Comparison of ENCODE assay signal across 23 mouse cellular contexts in the genomic region with DNA sequence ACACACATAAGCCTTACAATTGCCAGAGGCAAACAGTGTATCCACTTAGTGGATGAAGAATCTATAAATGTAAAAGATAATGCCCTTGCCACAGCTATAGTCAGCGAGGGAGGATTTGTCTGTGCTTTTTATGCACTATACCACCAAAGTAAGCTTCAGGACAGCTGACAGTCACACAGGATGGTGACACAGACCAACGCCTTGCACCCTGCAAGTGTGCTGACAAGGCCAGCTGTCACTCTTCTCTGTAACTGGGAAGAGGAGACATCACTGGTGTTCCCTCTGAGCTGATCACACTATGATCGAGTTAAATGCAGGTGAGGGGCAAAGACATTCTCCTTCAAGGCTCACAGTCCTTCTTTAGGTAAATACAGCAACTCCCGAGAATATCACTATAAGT.
"Had no signal": no experiment of that assay in that cellular context is flagged by ENCODE, and none has a peak within 500 bp of the region (broad histone marks: within the 10 kb centered on the region; RNA-seq: fewer than 3 reads in every experiment).

No protein-coding gene starts in this region.

- ATAC-seq: intestine, embryonic 16.5 days; liver, embryonic 12.5 days had no signal

- H3K9me3 ChIP-seq: heart, embryonic 10.5 days; heart, embryonic 12.5 days; heart, embryonic 15.5 days; hindbrain, embryonic 15.5 days; kidney, embryonic 15.5 days; limb, embryonic 13.5 days; limb, embryonic 15.5 days; liver, embryonic 12.5 days had no signal

- H3K27ac ChIP-seq: heart, embryonic 10.5 days; heart, embryonic 15.5 days; hindbrain, embryonic 15.5 days; kidney, embryonic 15.5 days; kidney, postnatal 0 days; limb, embryonic 13.5 days; limb, embryonic 15.5 days; liver, embryonic 12.5 days; liver, embryonic 14.5 days had no signal

- H3K4me2 ChIP-seq: heart, embryonic 12.5 days; heart, embryonic 15.5 days; hindbrain, embryonic 15.5 days; kidney, embryonic 15.5 days; limb, embryonic 13.5 days; limb, embryonic 15.5 days; liver, embryonic 12.5 days had no signal

- DNase-seq: gastrocnemius, postnatal 14 days; gastrocnemius, postnatal 36 days; heart, adult 11 months; heart, postnatal 14 days; heart, postnatal 36 days; kidney, adult 11 months; kidney, adult 2 months; kidney, adult 9 months; kidney, postnatal 14 days; kidney, postnatal 36 days; layer of hippocampus, adult 9-11 months; layer of hippocampus, postnatal 36 days had no signal

- H3K4me1 ChIP-seq: hindbrain, embryonic 15.5 days had no signal

- H3K4me3 ChIP-seq: heart, embryonic 10.5 days; heart, embryonic 12.5 days; heart, embryonic 15.5 days; hindbrain, embryonic 15.5 days; kidney, embryonic 15.5 days; limb, embryonic 13.5 days; limb, embryonic 15.5 days; liver, embryonic 12.5 days had no signal

- H3K9ac ChIP-seq: heart, embryonic 12.5 days; heart, embryonic 15.5 days; hindbrain, embryonic 15.5 days; kidney, embryonic 15.5 days; limb, embryonic 13.5 days; limb, embryonic 15.5 days; liver, embryonic 12.5 days; liver, embryonic 14.5 days had no signal

- H3K27me3 ChIP-seq: heart, embryonic 12.5 days; heart, embryonic 15.5 days; hindbrain, embryonic 15.5 days; kidney, embryonic 15.5 days; limb, embryonic 15.5 days; liver, embryonic 12.5 days had no signal

- H3K36me3 ChIP-seq: heart, embryonic 10.5 days; heart, embryonic 12.5 days; heart, embryonic 15.5 days; hindbrain, embryonic 15.5 days; kidney, embryonic 15.5 days; limb, embryonic 13.5 days; limb, embryonic 15.5 days; liver, embryonic 12.5 days had no signal
